Mouse (Mus musculus) kidney, adult 8-10 months (tissue): ENCODE results near the gene Gm49661.

Experiments
- DNase-seq, 2 experiments: peaks; one replicate each; pipeline ENCODE4 v3.0.0; 2022

The Gm49661 gene

GRCm38 (mm10) chr8:84982499-84983011 is 13.3 kb upstream of the Gm49661 start:
- DNase-seq, result no peak

- peak; percentile 55 to 72 for DNase-seq
These were observed 12.6 kb upstream of the Gm49661 start for GRCm38 (mm10) chr8:84981644-84982498.

DNA sequence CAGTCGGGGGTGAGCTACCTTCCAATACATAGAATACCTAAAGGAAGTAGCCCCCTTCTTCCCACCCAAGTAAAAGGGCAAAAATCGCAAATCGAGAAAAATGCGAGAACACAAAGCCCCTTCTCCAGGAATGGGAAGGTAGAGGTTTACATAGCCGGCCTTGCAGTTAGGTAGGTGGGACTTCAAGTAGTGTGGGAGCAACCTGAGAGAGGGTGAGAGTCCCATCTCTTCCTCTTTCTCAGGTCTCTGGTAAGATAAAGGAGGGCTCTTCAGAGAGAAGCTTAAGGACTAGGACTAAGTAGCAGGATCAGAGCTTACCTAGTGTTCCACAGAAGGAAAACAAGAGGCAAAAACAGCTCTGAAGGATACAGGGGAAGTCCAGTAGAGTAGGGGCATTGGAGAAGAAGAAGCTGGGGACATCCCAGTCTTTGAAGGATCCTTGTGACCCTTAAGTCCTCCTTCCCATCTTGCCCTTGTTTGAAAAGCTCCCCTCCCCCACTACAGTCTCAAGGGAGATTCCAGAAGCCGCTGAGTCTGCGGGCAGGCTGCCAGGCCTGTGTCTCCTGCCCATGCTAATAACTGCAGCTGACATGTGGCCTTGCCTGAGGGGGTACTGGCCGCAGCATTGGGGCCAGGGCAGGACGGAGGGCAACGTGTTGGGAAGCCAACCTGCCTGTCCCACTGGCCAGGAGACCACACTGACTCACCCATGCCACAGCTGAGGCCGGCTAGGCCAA is 11.6 kb upstream of the Gm49661 start:
- DNase-seq, result peak; percentile 95 to 97

GRCm38 (mm10) chr8:84979599-84980421 is 10.6 kb upstream of the Gm49661 start:
- DNase-seq, result peak; percentile 96 to 97

- peak; percentile 96 to 97 for DNase-seq
These were observed 9.2 kb upstream of the Gm49661 start, which contains the start of gene Junb for GRCm38 (mm10) chr8:84978248-84978940. Gene Junb (minus strand): TSS chr8:84978718.

- peak; percentile 40 to 60 for DNase-seq
These were observed 8.4 kb upstream of the Gm49661 start for GRCm38 (mm10) chr8:84977435-84978247.

DNA sequence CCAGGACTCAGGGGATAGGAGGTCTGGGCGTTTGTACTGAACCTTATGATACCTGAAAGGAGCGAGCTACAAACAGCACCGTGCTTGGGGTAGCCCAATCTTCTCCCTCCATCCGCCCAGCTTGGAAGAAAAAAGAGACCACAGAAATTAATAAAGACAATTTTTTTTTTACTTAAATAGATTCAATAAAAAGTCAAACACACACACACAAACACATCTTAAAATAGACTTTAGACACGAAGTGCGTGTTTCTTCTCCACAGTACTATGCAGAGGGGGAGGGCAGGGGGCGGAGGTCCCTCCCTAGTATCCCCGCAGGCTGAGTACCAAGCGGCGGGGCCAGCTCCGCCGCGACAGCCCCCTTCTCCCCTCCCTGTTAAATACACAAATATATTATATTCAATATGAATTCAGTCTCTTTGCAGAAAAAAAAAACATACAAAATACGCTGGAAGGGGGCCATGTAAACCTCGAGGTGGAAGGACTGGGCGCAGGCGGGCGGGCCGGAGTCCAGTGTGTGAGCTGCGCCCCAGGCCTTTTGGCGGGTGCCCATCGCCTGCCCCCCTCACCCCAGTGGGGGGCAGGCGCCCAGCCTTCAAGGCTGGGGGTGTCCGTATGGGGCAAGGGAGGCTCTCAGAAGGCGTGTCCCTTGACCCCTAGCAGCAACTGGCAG is 7.7 kb upstream of the Gm49661 start:
- peak in 1 of 2 experiments; percentile 61 for DNase-seq

DNA sequence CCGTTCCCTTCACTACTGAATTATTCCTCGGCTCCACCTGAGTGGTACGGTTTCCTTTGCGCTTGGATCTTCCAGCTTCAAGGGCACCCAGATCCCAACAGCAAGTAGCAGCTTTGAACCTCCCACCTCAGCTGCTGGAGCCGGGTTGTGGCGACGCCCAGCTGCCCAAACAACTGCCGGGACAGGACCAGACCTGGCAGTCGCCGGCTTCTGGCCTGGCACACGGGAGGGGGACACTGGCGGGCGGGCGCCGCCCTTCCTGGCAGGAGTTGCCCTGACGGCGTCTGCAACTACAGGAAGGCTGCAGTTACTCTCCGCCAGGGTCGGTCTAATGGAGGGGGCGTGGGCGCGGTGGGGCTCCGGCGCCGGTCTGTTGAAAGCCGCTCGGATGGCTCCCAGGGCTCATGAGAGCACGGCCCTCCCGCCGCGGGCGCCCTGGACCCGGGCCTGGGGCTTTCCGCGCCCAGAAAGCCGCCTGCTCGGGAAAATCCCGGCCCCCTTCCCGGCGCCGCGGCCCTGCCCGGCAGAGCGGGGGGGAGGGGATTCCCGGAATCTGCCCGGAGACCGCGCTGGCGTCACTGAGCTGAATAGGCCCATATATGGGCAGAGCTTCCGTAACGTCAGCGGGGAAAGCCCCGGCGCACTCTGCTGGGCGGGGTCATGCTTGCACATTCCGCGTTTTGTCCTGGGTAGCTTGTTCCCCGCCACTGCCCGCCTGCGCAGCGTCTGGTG is 7.0 kb upstream of the Gm49661 start:
- DNase-seq, result peak; percentile 95 to 97

- peak; percentile 61 to 73 for DNase-seq
These were observed 6.2 kb upstream of the Gm49661 start for GRCm38 (mm10) chr8:84975434-84975833.

- no peak for DNase-seq
These were observed 5.4 kb upstream of the Gm49661 start for GRCm38 (mm10) chr8:84974543-84975142.

- DNase-seq, result peak; percentile 64 to 72
These were observed 4.7 kb upstream of the Gm49661 start for GRCm38 (mm10) chr8:84973803-84974542.

GRCm38 (mm10) chr8:84973079-84973478 is 3.8 kb upstream of the Gm49661 start:
- no peak for DNase-seq

DNA sequence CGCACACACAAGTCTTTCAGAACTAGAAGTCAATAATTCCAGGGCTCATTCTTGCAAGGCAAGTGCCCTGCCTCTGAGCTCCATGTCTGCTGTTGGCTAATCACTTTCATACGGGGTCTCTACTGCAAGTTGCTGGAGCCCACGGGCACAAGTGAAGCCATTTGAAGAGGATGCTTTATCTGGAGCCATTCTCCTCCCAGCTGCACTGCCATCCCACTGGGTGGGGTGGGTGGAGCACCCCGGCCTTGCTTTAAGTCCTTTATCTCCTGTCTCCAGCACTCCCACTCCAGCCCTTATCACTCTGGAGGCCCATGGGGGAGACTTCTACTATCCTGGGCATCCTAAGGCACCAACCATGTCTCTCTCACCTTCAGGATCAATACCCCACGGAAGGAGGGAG is 1.7 kb upstream of the Gm49661 start:
- DNase-seq, result no peak

DNA sequence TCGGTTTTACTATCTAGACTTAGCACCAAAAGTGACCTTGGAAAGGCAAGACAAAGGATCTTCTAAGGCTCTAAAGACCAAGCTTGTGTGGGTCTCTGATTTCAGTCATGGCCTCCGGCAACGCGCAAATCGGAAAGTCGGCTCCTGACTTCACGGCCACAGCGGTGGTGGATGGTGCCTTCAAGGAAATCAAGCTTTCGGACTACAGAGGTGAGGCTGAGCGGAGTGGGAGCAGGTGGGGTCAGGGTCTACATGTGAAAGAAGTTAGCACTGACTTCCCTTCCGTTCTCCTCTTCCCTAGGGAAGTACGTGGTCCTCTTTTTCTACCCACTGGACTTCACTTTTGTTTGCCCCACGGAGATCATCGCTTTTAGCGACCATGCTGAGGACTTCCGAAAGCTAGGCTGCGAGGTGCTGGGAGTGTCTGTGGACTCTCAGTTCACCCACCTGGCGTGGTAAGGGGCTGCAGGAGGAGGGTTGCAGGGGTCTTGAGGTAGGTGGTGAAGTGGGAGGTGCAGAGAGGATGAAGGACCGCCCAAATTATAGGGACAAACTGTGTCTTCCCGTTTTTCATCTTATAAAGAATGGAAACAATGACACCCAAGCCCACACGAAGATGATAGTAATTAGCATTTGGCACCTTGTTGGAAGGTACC is 1.0 kb upstream of the Gm49661 start:
- DNase-seq, result no peak

- peak in 1 of 2 experiments; percentile 38 for DNase-seq
These were observed 583 bp downstream of the Gm49661 start for GRCm38 (mm10) chr8:84968650-84969049.

DNA sequence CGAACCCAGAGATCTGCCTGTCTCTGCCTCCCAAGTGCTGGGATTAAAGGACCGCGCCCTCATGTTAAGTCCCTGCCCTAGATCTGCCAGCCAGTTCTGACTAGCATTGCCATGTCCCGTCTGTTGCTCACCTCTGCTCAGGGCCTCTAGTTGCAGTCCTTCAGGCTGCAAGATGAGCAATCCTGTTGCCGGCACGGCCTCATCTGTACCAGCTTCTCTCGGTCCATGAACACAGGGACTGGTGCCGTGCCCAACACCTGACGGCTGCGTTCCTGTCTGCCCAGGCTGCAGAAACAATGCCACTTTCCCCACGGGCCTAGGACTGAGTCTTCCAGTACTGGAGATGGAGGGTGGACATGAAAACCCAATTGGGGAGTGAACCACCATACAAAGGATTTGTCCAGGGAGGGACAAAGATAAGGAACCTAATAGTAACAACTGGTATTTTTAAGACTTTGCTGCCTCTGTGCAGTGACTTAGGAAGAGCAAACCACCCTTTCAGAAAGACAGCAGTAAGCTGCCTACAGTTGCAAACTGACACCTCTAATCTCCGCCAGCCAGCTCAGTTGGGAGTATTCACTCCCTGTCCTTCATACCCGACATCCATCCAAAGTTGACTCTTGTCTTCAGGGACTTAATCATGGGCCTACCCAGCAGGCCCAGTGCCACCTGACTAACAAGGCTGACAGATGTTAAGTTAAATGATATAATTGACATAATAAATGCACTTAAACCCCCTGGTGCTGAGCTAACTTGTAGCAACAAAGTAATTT is 1.5 kb downstream of the Gm49661 start:
- DNase-seq, result no peak

DNA sequence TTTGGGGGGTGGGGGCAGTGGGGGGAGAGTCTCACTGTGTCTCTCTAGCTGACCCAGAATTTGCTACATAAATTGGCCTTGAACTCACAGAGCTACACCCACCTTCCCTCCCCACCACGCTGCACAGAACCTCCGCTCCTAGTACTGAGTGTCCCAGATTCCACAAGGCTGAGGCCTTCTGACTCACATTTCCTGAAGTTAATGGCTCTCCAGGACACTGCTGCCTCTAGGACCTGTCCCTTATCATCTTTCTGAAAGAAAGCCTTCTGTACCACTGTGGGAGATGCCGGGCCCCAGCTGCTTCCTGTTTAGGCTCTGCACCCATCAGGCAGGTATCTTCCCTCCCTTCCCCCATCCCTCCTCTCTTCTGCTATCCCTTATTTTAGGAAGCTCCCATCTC is 2.6 kb downstream of the Gm49661 start:
- DNase-seq, result peak in 1 of 2 experiments; percentile 23
